Mouse (Mus musculus): ENCODE measurements around the gene Stim2.

The Stim2 gene

DNA sequence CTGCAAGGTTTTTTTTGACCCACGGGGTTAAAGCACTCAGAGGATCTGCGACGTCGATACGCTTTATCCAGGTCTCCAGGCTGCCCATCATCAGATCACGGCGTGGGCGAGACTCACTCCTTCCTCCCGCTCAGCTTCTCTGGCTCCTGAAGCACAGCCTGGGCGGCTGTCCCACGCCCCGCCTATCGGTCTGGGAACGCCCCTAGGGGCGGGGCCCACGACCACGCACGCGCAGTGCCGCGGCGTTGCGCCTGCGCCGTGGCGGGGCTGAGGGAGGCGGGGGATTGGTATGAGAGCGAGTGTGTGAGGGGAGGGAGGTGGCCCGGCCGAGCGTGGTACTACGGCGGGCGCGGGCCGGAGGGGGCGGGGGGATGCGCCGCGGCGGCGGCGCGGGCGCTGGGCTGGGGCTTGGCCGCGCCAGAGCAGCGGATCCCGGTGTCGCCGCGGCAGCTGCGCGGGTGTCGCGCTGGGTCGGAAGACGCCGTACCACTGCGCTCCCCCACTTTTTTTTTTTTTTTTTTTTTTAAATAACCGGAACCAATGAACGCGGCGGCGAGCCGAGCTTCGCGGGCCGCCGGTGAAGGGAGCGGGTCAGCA, at the start of gene Stim2:
Gene Stim2, plus strand, starts transcription at position 354 of the 597 bp plus-strand sequence.
- DNase-seq, result peak; percentile 94

DNA sequence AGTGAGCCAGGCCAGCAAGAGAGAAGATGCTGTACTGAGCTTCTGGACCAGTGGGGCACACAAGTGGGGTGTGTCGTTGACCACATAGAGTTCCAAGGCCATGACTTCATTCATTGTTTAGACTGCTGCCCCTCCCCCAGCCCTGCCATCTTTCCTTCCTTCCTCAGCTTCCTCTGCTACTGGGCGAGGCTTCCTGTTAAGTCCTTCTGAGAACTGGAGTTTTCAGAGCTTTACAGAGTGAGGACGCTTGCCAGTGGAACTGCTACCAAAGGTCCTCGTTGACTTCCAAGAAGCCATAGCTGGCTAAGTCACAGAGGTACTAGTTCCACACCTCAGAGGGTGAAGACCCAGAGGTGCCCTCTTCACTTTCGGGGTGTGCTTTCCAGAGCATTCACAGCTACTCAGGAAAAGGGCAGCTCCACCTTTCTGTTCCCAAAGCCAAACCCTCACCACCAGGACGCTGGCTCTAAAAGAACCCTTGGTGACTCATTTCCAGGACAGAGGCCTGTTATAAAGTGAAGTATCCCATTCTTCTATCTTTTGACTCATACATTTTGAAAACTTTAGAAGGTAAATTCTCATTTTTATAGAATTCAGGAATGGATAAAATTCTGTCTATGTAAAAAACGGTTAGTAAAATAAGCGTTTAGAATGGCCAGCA, 49.6 kb upstream of the Stim2 start:
- DNase-seq, result no peak

DNA sequence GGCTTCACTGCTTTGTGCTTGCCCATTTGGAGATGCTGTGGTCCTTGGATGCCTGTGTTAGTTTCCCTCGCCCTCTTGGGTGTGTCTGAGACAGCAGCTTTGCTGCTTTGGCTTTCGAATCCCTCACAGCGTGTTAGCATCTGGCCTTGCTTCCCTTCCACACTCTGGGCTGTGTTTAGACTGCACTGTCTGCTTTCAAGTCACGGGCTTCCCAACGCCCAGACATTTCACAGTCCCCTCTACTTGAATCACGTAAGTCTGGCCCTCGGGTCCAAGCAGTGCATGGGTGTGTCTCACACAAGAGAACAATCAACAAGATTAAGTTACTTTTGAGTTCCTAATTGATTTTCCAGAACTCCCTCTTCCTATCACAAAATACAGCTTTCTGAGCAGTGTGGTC, 48.1 kb upstream of the Stim2 start:
- DNase-seq, result no peak

DNA sequence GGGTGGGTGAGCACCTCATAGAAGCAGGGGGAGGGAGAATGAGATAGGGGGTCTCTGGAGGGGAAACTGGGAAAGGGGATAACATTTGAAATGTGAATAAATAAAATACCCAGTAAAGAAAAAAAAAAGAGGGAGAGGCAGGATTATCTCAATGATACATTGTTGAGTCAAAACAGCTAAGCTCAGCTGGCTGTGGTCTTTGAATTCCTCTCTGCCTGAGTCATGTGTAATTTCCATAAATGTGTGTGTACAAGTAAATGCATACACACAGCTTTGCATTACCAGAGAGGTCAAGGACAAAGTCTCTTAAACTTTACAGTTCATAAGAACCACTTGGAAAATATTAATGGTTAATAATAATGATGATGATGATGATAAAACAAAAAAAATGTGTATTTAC, 45.1 kb upstream of the Stim2 start:
- DNase-seq, result no peak

DNA sequence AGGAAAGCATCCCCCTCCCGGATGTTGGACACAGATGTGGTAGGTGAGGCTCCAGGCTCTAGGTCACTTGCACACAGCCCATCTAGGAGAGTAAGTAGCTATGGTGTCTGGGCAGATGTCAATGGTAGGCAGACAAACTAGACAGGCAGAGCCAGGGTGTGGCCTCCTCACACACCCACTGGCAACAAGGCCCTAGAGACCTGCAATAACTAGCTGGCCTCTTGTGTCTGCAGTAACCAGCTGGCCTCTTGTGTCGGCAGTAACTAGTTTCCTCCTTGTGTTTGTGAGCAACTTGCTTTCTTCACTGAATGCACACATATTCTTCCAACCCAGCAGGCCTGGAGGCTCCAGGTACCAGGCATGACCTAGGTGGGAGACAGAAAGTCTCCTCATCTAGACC, 44.5 kb upstream of the Stim2 start:
- DNase-seq, result no peak

DNA sequence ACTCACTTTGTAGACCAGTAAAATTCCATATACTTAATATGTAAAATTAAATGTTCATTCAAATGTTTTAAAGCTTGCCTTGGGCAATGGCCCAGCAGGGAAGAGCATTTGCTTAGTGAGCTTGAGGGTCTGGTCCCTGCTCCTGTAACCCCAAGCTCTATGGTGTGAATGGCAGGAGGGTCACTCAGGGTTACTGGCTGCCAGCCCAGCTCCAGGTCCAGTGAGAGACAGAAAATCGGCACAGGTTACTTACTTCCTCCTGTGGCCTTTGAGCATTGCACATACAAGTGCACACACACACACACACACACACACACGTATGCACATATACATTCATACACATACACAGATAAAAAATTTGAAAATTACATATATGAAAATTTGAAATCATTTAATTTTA, 42.3 kb upstream of the Stim2 start:
- no peak for DNase-seq

DNA sequence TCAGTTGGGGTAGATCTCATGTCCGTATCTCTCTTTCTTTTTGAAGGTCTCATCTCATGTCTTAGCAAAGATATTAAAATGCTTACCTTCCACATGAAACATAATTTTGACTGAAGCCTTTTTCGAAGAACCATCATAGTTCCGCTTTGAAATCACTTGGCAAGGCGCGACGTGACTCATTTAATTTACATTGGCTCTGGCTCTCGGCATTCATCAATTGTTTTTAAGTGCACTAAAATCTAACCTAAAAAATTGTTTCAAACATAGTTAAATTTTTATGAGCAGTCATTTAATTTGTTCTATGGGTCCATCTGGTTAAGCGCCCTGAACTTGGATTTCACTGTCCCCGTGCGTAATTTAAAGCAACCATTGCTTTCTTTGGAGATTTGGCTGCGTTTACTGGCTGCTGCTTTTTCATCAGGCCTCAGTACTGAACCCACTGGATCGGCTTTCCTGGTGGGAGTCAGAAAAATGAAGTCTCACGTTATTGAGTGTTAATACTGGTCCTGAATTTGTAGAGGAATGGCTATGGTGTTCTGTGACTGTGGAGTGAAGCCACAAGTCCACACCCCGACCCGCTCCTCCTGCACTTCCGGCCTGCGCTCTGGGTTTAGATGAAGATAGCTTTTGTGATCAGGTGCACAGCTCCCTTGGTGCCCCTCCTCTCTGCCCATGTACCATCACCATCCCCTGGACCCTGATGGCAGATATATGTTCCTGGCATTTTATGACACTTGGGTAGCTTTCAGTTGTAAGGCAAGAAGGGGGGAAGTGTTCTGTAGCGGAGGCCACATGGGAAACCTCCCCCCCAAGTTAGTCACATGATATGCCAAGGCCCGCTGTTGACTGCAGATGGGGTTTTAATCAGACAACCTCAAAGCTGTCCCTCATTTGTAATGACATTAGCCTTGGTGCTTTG, 41.6 kb upstream of the Stim2 start:
- no peak for DNase-seq

DNA sequence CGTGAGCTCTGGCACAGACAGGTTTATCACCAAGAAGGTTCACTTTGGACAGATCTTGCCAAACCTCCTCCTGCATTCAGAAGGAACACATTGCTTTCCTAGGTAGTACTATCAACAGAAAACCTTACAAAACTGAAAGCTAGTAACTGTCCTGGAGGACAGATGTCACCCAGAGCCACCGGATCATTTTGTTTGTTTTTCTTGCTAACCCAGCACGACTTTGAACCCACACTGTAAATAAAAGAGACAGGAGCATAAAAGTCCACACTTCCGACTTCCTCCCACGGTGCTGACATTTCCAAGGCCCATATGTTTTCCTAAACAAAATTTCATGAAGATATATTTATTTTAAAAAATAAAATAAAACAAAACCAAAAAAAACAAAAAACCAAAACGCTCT, 41.0 kb upstream of the Stim2 start:
- no peak for DNase-seq

DNA sequence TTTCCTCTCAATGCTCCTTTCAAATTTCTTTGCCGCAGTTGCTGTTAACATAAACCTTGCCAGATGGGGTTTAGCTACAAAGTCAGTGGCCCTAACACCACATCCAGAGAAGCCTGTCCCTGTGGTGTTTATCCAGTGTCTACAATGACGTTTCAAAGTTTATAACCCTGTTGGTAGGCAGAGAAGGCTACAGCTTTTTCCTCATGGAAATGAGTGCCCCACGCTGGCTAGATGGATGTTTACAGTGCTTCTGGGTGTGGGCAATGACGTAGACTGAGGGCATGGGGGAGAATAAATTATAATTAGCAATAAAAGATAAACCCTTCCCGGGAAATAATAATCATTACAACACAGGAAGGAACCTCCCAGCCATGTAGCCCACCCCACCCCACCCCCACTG, 37.1 kb upstream of the Stim2 start:
- no peak for DNase-seq

DNA sequence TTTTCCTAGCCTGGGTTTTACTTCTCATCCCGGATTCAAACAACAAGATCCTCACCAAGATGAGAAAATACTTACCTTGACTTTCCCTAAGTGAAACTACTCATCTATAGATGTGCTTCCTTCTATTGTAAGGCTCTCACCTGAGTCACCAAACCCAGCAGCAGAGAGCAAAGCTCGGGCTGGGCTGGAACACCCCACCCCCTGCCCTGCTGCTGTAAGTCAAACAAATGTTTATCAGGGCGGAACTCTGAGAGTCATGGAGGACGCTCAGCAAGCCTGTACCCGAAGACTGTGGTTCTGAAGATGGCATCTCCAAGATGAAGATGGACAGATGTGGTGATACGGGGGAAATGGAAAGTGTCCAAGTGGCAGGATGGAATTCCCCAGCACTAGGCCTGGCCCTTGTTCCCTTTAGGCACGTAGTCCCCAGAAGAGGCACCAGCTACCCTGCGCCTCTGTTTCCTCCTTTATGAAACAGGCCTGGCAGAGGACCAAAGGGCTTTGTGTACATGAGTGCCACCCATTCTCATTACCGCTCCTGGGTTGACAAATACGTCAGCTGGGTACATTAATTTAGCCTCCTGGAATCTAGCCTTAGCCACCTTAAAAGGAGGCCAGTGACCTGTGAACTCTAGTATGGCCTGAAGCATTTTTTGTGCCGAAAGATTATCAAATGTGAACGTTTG, 36.3 kb upstream of the Stim2 start:
- DNase-seq, result no peak

DNA sequence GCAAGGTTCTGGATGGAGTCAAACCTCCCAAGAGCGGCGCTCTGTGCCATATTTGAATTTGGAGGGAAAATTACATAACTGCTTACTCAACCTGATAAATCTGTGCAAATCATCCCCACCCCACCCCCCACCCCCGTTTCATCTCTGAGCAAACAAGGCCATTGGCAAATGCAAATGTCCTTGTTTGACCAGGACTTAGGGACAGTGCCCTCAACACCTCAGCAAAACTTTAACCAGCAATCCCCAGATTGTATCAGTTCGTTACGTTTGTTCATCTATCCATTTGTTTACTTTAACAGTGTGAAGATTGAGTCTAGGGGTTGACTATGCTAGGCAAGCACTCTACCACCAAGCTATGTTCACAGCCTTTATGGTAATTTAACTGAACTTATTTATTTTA, 32.6 kb upstream of the Stim2 start:
- DNase-seq, result no peak

DNA sequence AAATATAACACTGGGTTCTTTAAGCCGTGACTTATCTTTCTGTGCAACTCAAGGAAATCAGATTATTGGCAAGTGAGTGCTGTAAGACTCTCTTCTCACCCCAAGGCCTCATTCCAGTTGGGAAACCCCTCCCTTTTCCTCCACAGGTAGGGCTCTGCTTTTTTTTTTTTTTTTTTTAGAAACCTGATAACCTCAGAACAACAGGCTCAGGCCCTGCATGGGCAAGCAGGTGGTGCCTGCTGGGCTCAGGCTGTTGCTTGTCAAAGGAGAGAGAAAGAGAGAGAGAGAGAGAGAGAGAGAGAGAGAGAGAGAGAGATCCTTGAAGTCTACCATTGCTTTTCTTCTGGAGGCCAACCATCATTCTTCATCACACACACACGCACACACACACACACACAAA, 30.7 kb upstream of the Stim2 start:
- no peak for DNase-seq

DNA sequence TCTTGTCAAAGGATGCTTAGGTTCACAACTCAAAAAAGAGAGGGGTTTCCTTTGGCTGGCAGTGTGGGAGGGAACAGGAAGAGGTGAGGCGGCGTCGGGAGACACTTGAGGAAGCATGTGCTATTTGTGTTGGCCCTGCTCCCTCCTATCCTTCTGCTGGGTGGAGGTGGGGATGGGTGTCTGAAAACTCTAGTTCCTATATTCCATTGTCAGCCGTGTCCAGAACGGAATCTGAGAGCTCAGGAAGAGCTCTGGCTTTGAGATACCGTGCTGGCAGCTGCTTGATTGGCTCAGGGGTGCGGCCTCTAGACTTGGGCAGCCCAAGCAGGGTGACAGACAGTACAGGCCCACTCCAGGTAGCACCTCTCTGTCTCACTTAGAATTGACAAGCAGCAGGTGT, 28.1 kb upstream of the Stim2 start:
- no peak for DNase-seq

DNA sequence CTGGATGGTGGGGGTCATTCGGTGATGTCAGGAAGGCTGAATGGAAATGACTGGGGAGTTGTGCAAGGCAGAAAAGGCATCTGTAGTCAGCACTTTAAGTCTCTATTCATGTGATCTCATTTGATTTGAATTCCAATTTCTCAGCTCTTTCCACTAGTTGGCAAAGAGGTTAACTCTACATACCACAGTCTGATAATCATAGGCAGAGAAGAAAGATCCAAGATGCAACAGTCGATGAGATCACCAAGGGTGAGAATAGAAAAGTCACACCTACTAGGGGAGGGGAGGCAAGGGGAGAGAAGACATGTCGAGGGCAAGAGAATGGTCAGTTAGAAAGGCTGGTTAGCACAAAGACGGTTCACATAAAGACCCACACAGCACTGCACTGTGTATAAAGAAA, 27.1 kb upstream of the Stim2 start:
- no peak for DNase-seq

DNA sequence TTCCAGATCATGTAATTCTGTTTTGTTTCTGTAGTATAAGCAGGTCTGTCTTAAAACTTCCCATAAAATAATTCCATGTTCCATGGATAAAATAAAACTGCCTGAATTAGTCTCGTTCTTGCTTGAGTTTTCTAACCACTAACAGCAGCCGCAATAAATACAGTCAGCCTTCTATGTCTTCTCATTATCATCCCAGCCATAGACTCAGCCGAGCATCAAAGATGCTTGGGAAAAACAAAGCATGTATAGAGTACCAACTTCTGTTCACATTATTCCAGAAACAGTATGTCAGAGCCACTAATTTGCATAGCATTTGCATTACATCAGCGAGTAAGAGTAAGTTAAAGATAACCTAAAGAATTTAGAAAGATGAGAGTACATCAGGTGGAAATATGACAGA, 25.4 kb upstream of the Stim2 start:
- DNase-seq, result no peak

DNA sequence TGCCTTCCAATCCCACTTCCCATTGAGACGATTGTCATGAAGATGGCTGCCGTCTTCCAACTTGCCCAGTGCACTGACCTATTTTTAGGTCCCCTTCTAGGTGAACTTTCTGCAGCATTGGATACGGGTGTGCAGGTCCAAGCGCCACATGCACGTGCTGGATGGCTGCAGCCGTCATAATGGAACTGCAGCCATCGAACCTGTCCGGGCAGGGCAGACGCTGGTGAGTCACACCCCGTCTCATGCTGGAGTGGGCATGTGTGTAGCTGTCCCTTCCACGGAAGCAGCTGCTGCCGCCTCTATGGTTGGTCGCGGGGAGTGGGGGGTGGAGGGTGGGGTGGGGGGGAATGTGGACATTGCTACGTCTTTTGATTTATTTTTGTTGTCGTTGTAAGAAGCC, 21.8 kb upstream of the Stim2 start:
- no peak for DNase-seq

DNA sequence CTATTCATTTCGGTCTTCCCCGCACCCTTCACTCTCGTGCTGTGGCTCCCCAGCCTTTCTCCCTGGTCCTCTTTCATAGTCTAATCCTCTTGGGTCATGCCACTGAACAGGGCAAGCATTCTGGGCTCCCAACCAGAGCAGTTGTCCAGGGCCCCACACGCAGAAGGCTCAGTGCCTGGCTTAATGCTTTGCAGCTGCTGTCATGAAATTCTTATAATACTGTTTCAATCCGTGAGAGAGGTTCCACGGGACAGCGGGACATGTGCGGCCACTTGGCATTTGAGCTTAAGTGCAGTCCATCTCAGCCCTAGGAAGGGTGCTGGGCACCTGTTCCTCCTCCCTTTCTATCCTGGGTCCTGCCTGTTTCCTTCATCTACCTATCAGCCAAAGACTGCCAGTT, 21.2 kb upstream of the Stim2 start:
- no peak for DNase-seq

DNA sequence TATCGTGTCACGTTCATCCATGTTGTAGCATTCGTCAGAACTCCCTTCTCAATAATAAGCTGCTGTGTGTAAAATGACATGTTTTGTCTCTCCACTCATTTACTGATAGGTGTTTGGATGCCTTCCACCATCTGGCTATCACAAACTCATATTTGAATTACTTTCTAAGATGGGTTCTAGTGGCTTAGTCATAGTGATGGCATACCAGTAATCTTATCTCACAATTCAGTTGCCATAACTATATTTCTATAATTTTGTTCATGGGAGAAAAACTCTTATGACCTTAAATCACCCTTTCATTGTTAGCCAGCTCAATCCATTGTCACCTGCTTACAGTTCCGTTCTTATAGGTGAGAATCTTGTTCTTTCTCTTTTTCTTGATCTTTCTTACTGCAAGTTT, 14.9 kb upstream of the Stim2 start:
- DNase-seq, result no peak

DNA sequence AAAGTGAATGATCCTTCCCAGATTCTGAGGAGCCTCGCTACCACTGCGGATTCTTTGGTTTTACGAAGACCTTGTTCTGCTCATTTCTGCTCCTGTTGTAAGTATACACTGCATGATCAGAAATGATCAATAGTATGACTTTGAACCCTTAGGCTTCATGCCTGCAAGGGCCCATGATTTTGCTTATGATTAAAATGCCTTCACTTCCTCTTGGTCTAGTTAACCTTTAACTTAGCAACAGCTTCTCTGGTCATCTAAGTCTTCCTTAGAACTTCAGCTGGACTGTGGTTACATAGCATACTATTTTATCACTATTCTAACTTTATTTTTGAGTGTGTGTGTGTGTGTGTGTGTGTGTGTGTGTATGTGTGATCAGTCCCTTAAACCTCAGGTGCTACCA, 12.7 kb upstream of the Stim2 start:
- DNase-seq, result no peak

DNA sequence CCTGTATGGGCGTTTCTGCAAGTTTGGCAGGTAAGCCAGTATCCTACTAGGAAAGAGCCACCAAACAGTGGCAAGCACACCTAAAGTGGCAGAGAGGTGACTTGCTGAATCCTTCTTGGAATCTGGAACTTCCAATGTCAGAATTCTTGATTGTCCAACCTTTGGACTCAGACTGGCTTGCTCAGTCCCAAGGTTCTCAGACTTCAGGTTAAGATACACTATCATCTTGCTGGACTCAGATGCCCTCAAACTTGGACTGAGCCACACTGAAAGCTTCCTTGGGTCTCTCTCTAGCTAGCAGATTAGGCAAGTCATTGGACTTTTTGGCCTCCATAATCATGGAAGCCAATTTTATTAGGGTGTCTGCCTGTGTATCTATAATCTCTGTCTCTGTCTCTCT, 10.8 kb upstream of the Stim2 start:
- DNase-seq, result no peak

DNA sequence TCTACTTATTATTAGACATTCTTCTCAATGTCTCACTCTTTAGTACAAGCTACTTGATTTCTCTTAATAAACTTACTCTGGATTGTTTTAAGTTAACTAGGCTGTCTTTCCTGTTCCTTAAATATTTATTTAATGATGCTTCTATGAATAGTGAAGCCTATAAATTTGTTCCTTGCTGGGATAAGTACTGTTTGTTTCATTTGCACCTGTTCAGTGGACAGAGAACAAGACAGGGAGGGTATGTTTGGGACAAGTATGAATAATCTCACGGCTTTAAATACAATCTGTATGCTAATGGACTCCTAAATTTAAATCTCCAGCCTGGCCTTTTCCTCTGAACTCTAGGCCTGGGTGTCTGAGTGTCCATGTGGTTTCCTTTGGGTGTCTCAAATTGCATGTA, 10.2 kb upstream of the Stim2 start:
- no peak for DNase-seq

DNA sequence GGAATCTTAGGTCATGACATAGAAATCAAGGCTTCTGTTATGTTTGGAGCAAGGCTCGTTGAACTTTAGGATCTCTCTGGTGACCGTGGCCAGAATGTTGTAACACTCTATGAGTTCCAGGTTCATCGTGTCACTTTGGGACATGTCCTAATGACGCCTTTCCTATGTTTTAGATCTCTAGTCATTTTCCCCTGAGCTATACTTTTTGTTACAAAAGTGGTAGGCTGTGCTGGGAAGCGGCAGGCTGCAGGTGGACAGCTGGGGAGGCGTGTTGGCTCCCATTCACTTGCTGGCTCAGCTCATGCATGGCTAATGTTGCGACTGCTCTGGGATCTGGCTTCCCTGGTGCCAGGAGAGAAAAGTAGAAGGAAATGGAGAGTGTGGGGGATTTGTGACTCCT, 5.7 kb upstream of the Stim2 start:
- DNase-seq, result peak; percentile 40

DNA sequence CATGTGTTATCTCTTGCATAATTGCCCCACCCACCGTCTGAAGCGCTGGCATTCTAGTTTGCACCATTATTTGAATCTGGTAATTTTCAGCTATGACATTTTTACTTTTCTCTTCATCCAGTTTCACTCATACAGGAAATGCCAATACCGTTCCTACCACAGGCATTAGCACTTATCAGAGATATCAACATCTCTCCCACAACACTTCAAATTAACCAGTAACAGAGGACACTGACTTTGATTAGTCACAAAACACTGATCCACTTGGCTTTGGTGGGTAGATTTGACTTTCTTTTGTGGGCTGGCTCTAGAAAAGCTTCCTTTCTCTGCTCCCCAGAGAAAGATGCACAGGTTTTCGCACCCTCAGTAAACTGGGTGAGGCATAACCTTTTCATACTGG, 3.7 kb upstream of the Stim2 start:
- no peak for DNase-seq

DNA sequence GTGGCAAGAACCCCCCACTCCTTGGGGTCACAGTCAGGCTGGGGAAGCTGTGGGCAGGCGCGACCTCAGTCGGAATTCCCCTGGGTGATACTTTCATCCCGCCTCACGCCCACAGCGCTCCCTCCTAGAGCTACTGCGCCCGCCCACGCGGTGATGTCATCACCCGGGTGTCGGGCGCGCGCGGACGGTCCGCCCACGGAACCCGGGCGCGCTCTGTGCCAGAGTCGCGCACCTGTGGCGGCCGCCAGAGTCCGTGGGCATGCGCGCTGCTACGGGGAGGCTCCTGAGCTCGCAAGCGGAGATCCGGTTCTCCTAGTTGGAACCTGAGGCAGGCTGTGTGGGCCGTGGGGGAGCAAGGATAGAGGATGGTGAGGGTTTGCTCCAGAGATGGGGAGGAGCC, 3.0 kb upstream of the Stim2 start:
- peak; percentile 77 for DNase-seq

All from right cerebral cortex, postnatal 4 days (tissue).